Mouse (Mus musculus) forebrain, embryonic 13.5 days (tissue): ENCODE data around the gene Actr3. TPM values are rescaled to one million over a fixed set of nuclear protein-coding genes. Genes with fewer than 3 reads are reported as not detected.

Source experiments
- ATAC-seq: fragments of 200-750 bp; cut with Nextera tagmentation; 2 replicates; pipeline ENCODE4 v1.8.0; 2017
- H3K27ac ChIP-seq: fragments of 300-500 bp; sonication (generic); 2 replicates; pipeline ENCODE4 v1.5.1; 2015; ENCODE audit warnings: inconsistent platforms, mild to moderate bottlenecking, moderate library complexity
- H3K27me3 ChIP-seq: fragments of 300-500 bp; sonication (generic); 2 replicates; pipeline ENCODE4 v1.6.1; 2015; ENCODE audit warnings: mild to moderate bottlenecking, inconsistent platforms
- H3K36me3 ChIP-seq: fragments of 300-500 bp; sonication (generic); 2 replicates; pipeline ENCODE4 v1.6.1; 2015; ENCODE audit warnings: mild to moderate bottlenecking, inconsistent platforms; ENCODE audit not compliant: poor library complexity, severe bottlenecking
- H3K4me1 ChIP-seq: fragments of 300-500 bp; sonication (generic); 2 replicates; pipeline ENCODE4 v1.6.1; 2015; ENCODE audit warnings: inconsistent platforms
- H3K4me2 ChIP-seq: fragments of 300-500 bp; sonication (generic); 2 replicates; pipeline ENCODE4 v1.6.1; 2015; ENCODE audit warnings: inconsistent platforms, mild to moderate bottlenecking, moderate library complexity
- H3K4me3 ChIP-seq: fragments of 300-500 bp; sonication (generic); 2 replicates; pipeline ENCODE4 v1.5.1; 2015; ENCODE audit warnings: mild to moderate bottlenecking, inconsistent platforms
- H3K9ac ChIP-seq: fragments of 300-500 bp; sonication (generic); 2 replicates; pipeline ENCODE4 v1.6.1; 2015; ENCODE audit warnings: mild to moderate bottlenecking, inconsistent platforms
- H3K9me3 ChIP-seq: fragments of 300-500 bp; sonication (generic); replicated peaks from 2 replicates; pipeline ENCODE4 v1.6.1; 2016; ENCODE audit warnings: inconsistent platforms
- WGBS: fragments of 180-500 bp; shearing (Covaris S2); methylation state at CpG from one replicate; pipeline ENCODE4 v1.1.7; 2015; 5-methylcytosine and 5-hydroxymethylcytosine counted together
- polyA plus RNA-seq: library from polyadenylated mRNA; unstranded; fragments of >200 nt; fragmentation: Nextera tagmentation; extraction: Ambion mirVana; gene quantifications from 2 replicates; pipeline ENCODE4 v1.2.1, GENCODE M21; 2015

Gene Actr3
- polyA plus RNA-seq, 1 experiment from 2014 or later: 225 TPM

DNA sequence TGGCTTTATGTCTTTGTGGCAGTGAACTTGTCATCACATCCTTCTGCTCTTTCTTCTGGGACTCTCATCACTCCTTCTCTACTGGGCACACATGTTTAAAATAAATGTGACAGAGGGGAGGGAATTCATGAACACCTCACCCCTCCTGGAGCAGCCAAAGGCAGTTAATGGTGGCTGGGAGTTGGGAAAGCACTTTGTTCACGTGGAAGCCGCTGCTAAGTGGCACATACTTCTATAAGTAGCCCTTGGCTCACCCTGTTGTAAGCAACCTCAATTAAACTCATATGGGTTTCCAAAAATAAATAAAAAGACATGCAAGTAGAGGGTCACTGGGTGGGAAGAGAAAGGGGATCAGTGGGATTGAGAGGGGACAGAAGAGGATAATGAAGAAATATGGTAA lies 27.8 kb upstream of the Actr3 start:
- WGBS: 79% methylated on average over 2 of the region's 2 CpGs
- H3K9ac ChIP-seq: no peak overlapping the region
- no peaks in the 10 kb centered on the region for H3K4me1 ChIP-seq
- H3K4me3 ChIP-seq: no peak overlapping the region
- H3K36me3 ChIP-seq: no peaks in the 10 kb centered on the region
- H3K27ac ChIP-seq: no peak overlapping the region
- no peaks in the 10 kb centered on the region for H3K27me3 ChIP-seq
- H3K4me2 ChIP-seq: no peak overlapping the region
- no peaks in the 10 kb centered on the region for H3K9me3 ChIP-seq
- no peak for ATAC-seq

DNA sequence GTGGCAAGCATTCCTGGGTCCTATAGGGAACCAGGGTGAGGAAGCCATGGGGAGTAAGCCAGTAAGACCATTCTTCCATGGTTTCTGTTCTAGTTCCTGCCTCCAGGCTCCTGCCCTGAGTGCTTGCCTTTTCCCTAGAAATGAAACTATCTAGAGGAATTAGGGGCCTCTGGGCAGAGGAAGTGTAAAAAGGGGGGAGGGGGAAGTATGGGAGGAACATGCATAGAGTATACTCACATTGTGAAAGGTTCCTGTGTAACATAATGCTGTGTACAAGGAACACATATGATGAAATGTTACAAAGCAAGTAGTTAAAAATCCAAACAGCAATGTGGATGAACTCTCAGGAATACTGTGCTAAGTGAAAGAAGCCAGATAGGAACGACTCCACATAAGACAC lies 27.4 kb upstream of the Actr3 start:
- no peaks in the 10 kb centered on the region for H3K27me3 ChIP-seq
- no peaks in the 10 kb centered on the region for H3K4me1 ChIP-seq
- H3K4me3 ChIP-seq: no peak overlapping the region
- no peak overlapping the region for H3K27ac ChIP-seq
- H3K36me3 ChIP-seq: no peaks in the 10 kb centered on the region
- no peak for ATAC-seq
- 83% methylated on average over 1 of the region's 1 CpGs for WGBS
- no peaks in the 10 kb centered on the region for H3K9me3 ChIP-seq
- H3K4me2 ChIP-seq: no peak overlapping the region
- no peak overlapping the region for H3K9ac ChIP-seq

- WGBS: 85% methylated on average over 5 of the region's 5 CpGs
- no peak overlapping the region for H3K4me2 ChIP-seq
- H3K9me3 ChIP-seq: no peaks in the 10 kb centered on the region
- H3K4me1 ChIP-seq: peaks cover 8% of the 10 kb centered on the region
- H3K27ac ChIP-seq: no peak overlapping the region
- H3K36me3 ChIP-seq: no peaks in the 10 kb centered on the region
- H3K4me3 ChIP-seq: no peak overlapping the region
- no peaks in the 10 kb centered on the region for H3K27me3 ChIP-seq
- H3K9ac ChIP-seq: no peak overlapping the region
- ATAC-seq: no peak
These were observed 23.0 kb upstream of the Actr3 start for GRCm38 (mm10) chr1:125458531-125458930.

DNA sequence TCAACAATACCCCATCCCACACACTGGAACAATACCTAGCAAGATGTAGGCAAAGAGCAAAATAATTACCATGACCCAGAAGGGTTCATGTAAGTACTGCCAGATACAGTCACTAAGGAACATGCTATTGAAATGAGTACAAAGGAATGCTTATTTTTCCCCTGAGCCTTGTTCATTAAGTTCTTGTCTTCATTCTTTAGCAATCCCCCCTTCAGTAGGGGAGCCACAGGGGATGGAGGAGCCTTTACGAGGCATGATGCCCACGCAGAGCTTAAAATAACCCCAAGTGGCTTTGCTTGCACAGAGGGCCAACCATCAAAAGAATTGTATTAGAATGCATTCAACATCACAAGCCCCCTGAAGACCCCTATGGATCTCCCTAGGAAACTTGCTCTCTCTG lies 19.6 kb upstream of the Actr3 start:
- peak; percentile 38; the same call in 1 of the 2 replicates for ATAC-seq

GRCm38 (mm10) chr1:125450282-125451000 lies 14.9 kb upstream of the Actr3 start:
- Histone ChIP-seq H3K27ac (no peak overlapping the region), H3K9ac (no peak overlapping the region), H3K27me3 (no peaks in the 10 kb centered on the region), H3K4me3 (no peak overlapping the region), H3K36me3 (no peaks in the 10 kb centered on the region), H3K4me1 (peaks cover 7% of the 10 kb centered on the region), H3K4me2 (no peak overlapping the region), H3K9me3 (no peaks in the 10 kb centered on the region)
- no peak for ATAC-seq
- WGBS: 91% methylated on average over 4 of the region's 4 CpGs

More for the DNA sequence above, 19.6 kb upstream of the Actr3 start:
- Histone ChIP-seq H3K9me3 (no peaks in the 10 kb centered on the region), H3K27ac (no peak overlapping the region), H3K9ac (no peak overlapping the region), H3K4me3 (no peak overlapping the region), H3K4me1 (peaks cover 8% of the 10 kb centered on the region), H3K4me2 (no peak overlapping the region), H3K27me3 (no peaks in the 10 kb centered on the region), H3K36me3 (no peaks in the 10 kb centered on the region)
- WGBS: 8% methylated on average over 2 of the region's 2 CpGs

GRCm38 (mm10) chr1:125447926-125448325 lies 12.4 kb upstream of the Actr3 start:
- no peaks in the 10 kb centered on the region for H3K27me3 ChIP-seq
- no peak overlapping the region for H3K4me2 ChIP-seq
- no peak for ATAC-seq
- H3K9ac ChIP-seq: no peak overlapping the region
- H3K27ac ChIP-seq: no peak overlapping the region
- H3K9me3 ChIP-seq: no peaks in the 10 kb centered on the region
- no peaks in the 10 kb centered on the region for H3K4me1 ChIP-seq
- no peaks in the 10 kb centered on the region for H3K36me3 ChIP-seq
- no peak overlapping the region for H3K4me3 ChIP-seq

DNA sequence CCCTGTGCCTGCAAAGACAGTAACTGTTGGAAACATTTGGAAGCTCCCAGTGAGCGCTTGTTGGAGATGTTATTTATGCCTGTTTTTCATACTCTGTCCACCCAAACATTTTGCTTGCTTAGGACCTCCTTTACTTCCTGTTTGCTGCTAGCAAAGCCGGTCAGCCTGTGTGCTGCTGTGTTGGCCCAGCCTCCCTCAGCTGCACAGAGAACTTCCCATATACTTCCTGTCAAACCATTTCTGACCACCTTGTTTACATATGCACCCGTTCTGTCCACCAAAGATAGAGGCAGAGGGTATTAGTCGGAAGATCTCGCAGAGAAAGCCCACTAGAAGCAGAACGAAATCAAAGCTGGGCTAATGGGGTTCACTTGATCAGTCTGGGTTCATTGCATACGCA lies 6.2 kb upstream of the Actr3 start:
- H3K4me3 ChIP-seq: no peak overlapping the region
- 86% methylated on average over 7 of the region's 7 CpGs for WGBS
- H3K27ac ChIP-seq: no peak overlapping the region
- H3K36me3 ChIP-seq: no peaks in the 10 kb centered on the region
- no peaks in the 10 kb centered on the region for H3K9me3 ChIP-seq
- no peak overlapping the region for H3K9ac ChIP-seq
- no peaks in the 10 kb centered on the region; the same call in 1 of the 2 replicates for H3K27me3 ChIP-seq
- H3K4me1 ChIP-seq: no peaks in the 10 kb centered on the region
- no peak overlapping the region for H3K4me2 ChIP-seq
- no peak for ATAC-seq

DNA sequence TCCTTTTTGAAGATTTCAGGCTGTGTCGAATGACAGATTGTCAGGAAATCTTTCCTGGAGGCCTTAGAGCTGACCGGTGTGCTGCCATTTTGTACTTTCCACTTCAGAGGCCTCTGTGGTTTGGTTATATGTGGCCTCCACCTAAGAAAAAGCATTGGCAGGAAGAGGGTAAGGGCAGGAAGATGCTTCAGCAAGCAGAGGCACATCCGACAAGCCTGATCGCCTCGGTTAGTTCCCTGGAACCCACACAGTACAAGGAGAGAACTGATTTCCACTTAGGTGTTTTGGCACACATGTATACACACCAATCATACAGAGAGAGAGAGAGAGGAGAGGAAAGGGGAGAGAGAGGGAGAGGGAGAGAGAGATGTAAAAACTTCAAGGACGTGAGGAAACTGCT lies 5.7 kb upstream of the Actr3 start:
- no peak overlapping the region for H3K27ac ChIP-seq
- no peak overlapping the region for H3K9ac ChIP-seq
- 0 out of 2 replicates have a peak, but pooled peaks cover 2% of the 10 kb centered on the region for H3K4me1 ChIP-seq
- H3K4me3 ChIP-seq: no peak overlapping the region
- 89% methylated on average over 6 of the region's 6 CpGs for WGBS
- H3K9me3 ChIP-seq: no peaks in the 10 kb centered on the region
- H3K27me3 ChIP-seq: no peaks in the 10 kb centered on the region; the same call in 1 of the 2 replicates
- ATAC-seq: no peak
- no peak overlapping the region for H3K4me2 ChIP-seq
- no peaks in the 10 kb centered on the region for H3K36me3 ChIP-seq

DNA sequence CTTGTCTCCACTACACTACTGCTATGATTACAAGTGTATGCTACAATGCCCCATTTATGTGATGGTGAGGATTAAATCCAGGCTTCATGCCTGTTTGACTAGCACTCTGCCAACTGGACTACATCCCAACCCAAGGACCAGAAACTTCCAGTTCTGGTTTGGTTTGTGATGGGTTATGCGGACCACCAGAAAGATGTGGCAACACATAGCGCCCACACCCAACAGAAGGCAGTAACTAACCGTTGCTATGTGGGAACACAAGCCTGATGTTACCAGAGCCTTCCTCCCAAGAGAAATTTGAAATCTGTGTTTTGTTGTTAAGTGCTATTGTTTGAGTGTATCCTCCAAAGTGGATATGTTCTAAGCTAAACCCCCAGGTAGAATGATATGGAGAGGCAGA lies 4.0 kb upstream of the Actr3 start:
- ATAC-seq: no peak
- WGBS: 87% methylated on average over 3 of the region's 3 CpGs
- Histone ChIP-seq H3K4me1 (0 out of 2 replicates have a peak, but pooled peaks cover 5% of the 10 kb centered on the region), H3K36me3 (no peaks in the 10 kb centered on the region), H3K9ac (no peak overlapping the region), H3K27me3 (no peaks in the 10 kb centered on the region; the same call in 1 of the 2 replicates), H3K4me2 (no peak overlapping the region), H3K9me3 (no peaks in the 10 kb centered on the region), H3K27ac (no peak overlapping the region), H3K4me3 (no peak overlapping the region)

DNA sequence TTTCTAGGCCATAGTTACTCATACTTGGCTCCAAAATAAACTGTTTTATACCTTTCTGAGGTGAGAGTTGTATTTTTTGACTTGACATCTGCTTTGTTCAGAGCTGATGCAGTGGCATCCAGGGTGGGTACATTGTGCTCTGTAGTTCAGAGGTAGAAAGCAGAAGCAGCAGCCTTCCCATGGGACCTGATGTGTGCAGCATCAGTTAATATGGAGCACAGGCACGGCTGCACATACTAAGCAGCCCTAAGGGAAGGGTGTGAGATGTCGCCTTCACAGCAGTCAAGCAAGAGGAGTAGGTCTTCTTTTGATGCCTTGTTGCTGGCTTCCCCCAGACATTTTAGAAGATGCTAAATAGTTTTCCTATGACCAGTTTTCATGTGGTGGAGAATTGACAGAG lies 3.3 kb upstream of the Actr3 start:
- H3K27ac ChIP-seq: no peak overlapping the region
- ATAC-seq: no peak

DNA sequence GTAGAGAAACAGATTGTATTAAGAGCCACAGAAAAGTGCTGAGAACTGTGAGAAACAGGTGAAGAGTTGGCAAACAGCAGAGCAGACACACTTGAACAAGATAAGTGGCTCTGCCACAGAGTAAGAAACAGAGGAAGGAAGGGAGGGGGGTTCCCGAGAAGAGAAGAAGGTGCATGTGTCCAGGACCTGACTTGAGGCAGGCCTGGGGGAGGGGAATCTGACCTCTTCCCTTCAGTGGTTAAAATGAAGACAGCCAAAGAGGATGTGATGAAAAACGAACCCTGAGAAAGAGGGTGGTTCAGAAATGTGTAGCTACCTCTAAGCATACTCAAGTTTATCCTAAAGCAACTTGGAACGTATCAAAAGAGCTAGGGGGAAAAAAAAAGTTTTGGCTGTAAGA lies 2.4 kb upstream of the Actr3 start:
- ATAC-seq: no peak
- H3K4me2 ChIP-seq: no peak overlapping the region
- WGBS: 67% methylated on average over 3 of the region's 3 CpGs

More for the DNA sequence above, 3.3 kb upstream of the Actr3 start:
- no peak overlapping the region for H3K4me3 ChIP-seq
- no peak overlapping the region for H3K4me2 ChIP-seq
- H3K27me3 ChIP-seq: no peaks in the 10 kb centered on the region; the same call in 1 of the 2 replicates
- H3K36me3 ChIP-seq: no peaks in the 10 kb centered on the region
- no peak overlapping the region for H3K9ac ChIP-seq
- H3K9me3 ChIP-seq: no peaks in the 10 kb centered on the region
- peaks cover 10% of the 10 kb centered on the region for H3K4me1 ChIP-seq
- 100% methylated on average over 2 of the region's 2 CpGs for WGBS

GRCm38 (mm10) chr1:125437161-125437560 lies 1.6 kb upstream of the Actr3 start:
- H3K36me3 ChIP-seq: no peaks in the 10 kb centered on the region
- no peak overlapping the region for H3K4me3 ChIP-seq
- peaks cover 25% of the 10 kb centered on the region for H3K4me1 ChIP-seq
- H3K27ac ChIP-seq: no peak overlapping the region
- H3K4me2 ChIP-seq: no peak overlapping the region
- WGBS: 81% methylated on average over 2 of the region's 2 CpGs
- H3K9ac ChIP-seq: no peak overlapping the region
- no peaks in the 10 kb centered on the region; the same call in 1 of the 2 replicates for H3K27me3 ChIP-seq
- no peak for ATAC-seq
- no peaks in the 10 kb centered on the region for H3K9me3 ChIP-seq

More for the DNA sequence above, 2.4 kb upstream of the Actr3 start:
- Histone ChIP-seq H3K4me3 (no peak overlapping the region), H3K4me1 (peaks cover 19% of the 10 kb centered on the region), H3K36me3 (no peaks in the 10 kb centered on the region), H3K27me3 (no peaks in the 10 kb centered on the region; the same call in 1 of the 2 replicates), H3K9me3 (no peaks in the 10 kb centered on the region), H3K9ac (no peak overlapping the region), H3K27ac (no peak overlapping the region)

DNA sequence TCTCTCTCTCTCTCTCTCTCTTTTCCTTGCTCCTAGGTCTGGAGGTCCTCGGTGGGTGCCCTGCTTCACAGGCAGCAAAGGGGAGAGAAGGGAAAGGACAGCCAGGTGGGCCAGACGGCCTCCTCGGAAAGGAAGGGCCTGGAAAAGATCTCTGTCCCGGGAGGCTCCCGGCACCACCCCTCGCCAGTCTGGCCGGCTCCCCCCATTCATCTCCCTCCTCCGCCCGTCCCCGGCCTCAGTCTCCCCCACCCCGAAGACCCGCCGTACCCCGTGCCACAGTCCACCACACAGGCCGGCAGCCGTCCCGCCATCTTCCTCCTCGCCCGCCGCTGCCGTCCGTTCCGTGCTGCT lies 534 bp downstream of the Actr3 start:
- no peaks in the 10 kb centered on the region for H3K9me3 ChIP-seq
- ATAC-seq: no peak; the same call in 1 of the 2 replicates
- no peaks in the 10 kb centered on the region for H3K36me3 ChIP-seq
- WGBS: 0% methylated on average over 17 of the region's 23 CpGs
- H3K4me2 ChIP-seq: peak overlapping the region; percentile 72
- H3K4me3 ChIP-seq: peak overlapping the region; percentile 85
- no peaks in the 10 kb centered on the region; the same call in 1 of the 2 replicates for H3K27me3 ChIP-seq
- peaks cover 38% of the 10 kb centered on the region for H3K4me1 ChIP-seq
- H3K9ac ChIP-seq: peak overlapping the region; percentile 85
- H3K27ac ChIP-seq: peak overlapping the region; percentile 97
